Mouse (Mus musculus): ENCODE measurements around the gene Calr.

Gene Calr

GRCm38 (mm10) chr8:84846722-84847572 is at the start of gene Calr:
Calr (minus strand) TSS chr8:84846934.
- DNase-seq (ENCODE audit: low read depth, low spot score) = peak; percentile 100

- no peak for DNase-seq (ENCODE audit: low read depth, low spot score)
Observed at GRCm38 (mm10) chr8:84895963-84896362, 49.2 kb upstream of the Calr start.

- DNase-seq (ENCODE audit: low read depth, low spot score) = peak; percentile 98
Observed at GRCm38 (mm10) chr8:84893709-84894134, 47.0 kb upstream of the Calr start, which contains the start of gene Gcdh. Gcdh (minus strand) TSS chr8:84893921.

- no peak for DNase-seq (ENCODE audit: low read depth, low spot score)
Observed at GRCm38 (mm10) chr8:84892993-84893708, 46.4 kb upstream of the Calr start.

GRCm38 (mm10) chr8:84889141-84889540 is 42.4 kb upstream of the Calr start:
- no peak for DNase-seq (ENCODE audit: low read depth, low spot score)

- no peak for DNase-seq (ENCODE audit: low read depth, low spot score)
Observed at GRCm38 (mm10) chr8:84888280-84888679, 41.5 kb upstream of the Calr start.

GRCm38 (mm10) chr8:84884728-84885127 is 38.0 kb upstream of the Calr start:
- no peak for DNase-seq (ENCODE audit: low read depth, low spot score)

- DNase-seq (ENCODE audit: low read depth, low spot score) = no peak
Observed at GRCm38 (mm10) chr8:84878915-84879314, 32.2 kb upstream of the Calr start.

- no peak for DNase-seq (ENCODE audit: low read depth, low spot score)
Observed at GRCm38 (mm10) chr8:84877297-84878035, 30.7 kb upstream of the Calr start.

- DNase-seq (ENCODE audit: low read depth, low spot score) = no peak
Observed at GRCm38 (mm10) chr8:84874339-84874738, 27.6 kb upstream of the Calr start.

GRCm38 (mm10) chr8:84873016-84873415 is 26.3 kb upstream of the Calr start:
- DNase-seq (ENCODE audit: low read depth, low spot score) = peak; percentile 52

GRCm38 (mm10) chr8:84872309-84872965 is 25.7 kb upstream of the Calr start:
- peak; percentile 63 for DNase-seq (ENCODE audit: low read depth, low spot score)

- peak; percentile 86 for DNase-seq (ENCODE audit: low read depth, low spot score)
Observed at GRCm38 (mm10) chr8:84871376-84872308, 24.9 kb upstream of the Calr start, which contains the start of gene Syce2. Syce2 (plus strand) TSS chr8:84872111.

- peak; percentile 97 for DNase-seq (ENCODE audit: low read depth, low spot score)
Observed at GRCm38 (mm10) chr8:84856864-84857441, 10.2 kb upstream of the Calr start, which contains the start of gene Farsa. Farsa (plus strand) TSS chr8:84856989.

GRCm38 (mm10) chr8:84856434-84856833 is 9.7 kb upstream of the Calr start:
- no peak for DNase-seq (ENCODE audit: low read depth, low spot score)

- DNase-seq (ENCODE audit: low read depth, low spot score) = peak; percentile 76
Observed at GRCm38 (mm10) chr8:84847684-84848435, 1.1 kb upstream of the Calr start.

- DNase-seq (ENCODE audit: low read depth, low spot score) = peak; percentile 48
Observed at GRCm38 (mm10) chr8:84846094-84846721, 526 bp downstream of the Calr start.

- no peak for DNase-seq (ENCODE audit: low read depth, low spot score)
Observed at GRCm38 (mm10) chr8:84845355-84846093, 1.2 kb downstream of the Calr start.

Measured in ES-CJ7 (cell line).